Mouse (Mus musculus) liver, adult 2 months (tissue): Measurements from ENCODE around the gene Banp.

ENCODE experiments used
- CTCF ChIP-seq: fragments of 200-500 bp; IDR thresholded peaks from 2 replicates; pipeline ENCODE4 v1.5.1; 2011; ENCODE audit warnings: low read depth, low read length, control low read depth
- POLR2A ChIP-seq: fragments of 200-500 bp; IDR thresholded peaks from 2 replicates; pipeline ENCODE4 v1.6.1; 2011; ENCODE audit warnings: low read length, control low read depth; ENCODE audit not compliant: insufficient read depth; ENCODE audit errors: extremely low read depth

GRCm38 (mm10) chr8:121922101-121922500 lies 27.4 kb upstream of the Banp start:
- TF ChIP-seq POLR2A (no peak), CTCF (no peak)
